Mouse (Mus musculus): ENCODE data around the gene Sdk2.

The Sdk2 gene

DNA sequence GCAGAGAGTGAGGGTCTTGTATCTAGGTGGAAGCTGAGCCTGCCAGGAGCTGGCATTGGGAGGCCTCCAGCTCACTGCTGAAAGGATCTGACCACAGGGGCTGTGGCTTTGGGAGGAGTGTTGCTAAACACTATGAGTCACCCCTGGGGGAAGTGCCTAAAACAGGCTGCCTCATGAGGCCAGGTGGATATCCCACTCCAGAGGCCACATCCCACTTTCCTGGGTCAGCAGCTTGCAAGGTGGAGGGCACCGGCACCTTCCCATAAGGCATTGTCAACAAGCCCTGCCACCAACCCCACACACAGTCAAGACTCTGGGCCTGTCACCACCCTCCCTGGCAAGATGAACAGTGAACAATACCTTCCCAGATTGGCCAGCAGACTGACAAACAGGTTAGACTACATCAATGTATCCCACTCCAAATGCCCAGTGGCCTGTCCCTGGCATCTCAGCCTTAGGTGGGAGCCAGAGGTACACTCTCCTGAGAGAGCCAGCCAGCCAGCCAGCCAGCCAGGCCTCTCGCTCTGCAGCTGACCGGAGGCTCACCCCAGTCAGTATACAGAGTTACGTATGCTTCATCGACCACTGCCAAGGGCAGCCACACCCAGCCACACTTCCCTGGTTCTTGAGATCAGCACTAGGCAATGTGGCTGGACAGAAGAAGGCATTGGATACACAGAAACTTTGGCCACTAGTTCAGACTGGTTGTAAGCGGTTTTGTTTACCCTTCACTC is 333.0 kb downstream of the Sdk2 start:
- DNase-seq, result no peak

DNA sequence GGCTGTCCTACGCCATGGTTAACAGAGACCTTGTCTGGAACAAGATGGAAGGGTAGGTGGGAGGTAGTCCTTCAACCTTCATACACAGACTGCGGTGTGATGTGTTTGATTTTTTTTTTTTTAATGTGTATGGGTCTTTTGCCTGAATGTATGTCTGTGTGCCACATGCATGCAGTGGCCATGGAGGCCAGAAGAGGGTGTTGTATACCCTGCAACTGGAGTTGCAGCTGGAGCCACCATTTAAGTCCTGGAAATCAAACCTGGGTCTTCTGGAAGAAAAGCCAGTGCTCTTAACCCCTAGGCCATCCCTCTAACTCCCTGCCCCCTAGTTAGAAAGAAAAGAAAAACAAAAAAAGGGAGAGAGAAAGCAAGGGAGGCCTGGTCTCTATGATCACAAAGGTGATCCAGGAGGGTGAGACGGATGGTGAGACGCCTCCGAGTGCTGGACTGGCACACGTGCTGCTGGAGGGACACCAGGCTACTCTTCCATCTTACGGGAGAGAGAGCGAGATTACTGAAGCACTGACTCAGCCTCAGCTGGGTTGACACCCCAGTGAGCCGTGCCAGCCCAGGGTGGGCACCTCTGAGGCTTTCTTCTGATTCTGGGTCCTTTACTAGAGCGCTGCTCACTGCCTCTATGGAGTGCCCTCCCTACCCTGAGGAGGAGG is 334.8 kb downstream of the Sdk2 start:
- no peak for DNase-seq

DNA sequence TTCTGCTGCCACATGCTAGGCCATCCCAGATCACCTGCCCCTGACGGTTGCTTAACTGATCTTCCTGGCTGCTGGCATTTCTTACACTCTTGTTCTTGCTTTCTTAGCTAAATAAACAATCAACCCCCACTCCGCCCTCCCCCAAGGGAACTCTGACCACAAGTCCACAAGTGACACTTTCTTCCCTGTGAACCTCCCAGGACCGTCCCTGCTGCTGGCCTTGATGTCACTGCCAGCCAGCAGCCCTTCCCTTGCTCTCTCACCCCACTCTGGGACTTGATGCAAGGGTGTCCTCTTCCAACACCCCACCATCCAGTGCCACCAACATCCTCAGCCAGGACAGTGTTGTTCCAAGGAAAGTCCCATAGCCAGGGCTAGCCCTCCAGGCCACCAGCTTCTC is 336.0 kb downstream of the Sdk2 start:
- DNase-seq, result no peak

DNA sequence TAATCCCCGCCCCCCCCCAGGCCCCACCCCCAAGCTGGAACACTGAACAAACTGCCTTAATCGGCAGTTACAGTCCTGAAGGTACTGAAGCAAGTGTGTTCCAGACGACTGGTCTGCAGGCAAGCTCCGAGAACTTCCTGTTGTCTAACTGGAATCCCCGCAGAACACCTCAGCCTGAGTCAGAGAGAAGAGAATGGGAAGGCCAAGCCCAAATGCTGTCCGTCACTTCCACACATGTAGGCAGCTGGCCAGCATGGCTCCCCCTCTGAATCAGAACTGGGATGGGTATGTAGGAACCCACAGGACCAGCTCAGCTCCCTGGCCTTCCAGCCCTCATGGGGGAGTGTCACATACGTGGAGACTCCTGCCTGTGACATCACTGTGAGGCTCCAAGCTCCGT is 336.9 kb downstream of the Sdk2 start:
- no peak for DNase-seq

DNA sequence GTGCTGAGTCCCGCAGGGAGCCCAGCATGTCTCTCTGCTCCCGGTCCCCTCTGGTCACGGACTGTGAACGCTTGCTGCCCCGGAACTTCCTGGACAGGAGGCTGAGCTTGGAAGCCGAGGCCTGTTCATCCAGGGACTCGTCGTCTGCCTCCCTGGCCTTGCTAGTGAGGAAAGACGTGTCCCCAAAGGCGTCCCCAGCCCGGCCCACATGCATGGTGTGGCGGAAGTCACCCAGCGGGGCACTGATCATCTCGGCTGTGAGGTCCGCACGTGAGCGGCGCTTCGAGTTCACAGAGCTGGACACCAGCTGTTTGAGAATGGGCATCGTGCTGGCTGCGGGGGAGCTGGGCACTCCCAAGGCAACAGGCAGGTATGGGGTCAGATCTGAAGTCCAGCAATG is 337.6 kb downstream of the Sdk2 start:
- DNase-seq, result no peak

DNA sequence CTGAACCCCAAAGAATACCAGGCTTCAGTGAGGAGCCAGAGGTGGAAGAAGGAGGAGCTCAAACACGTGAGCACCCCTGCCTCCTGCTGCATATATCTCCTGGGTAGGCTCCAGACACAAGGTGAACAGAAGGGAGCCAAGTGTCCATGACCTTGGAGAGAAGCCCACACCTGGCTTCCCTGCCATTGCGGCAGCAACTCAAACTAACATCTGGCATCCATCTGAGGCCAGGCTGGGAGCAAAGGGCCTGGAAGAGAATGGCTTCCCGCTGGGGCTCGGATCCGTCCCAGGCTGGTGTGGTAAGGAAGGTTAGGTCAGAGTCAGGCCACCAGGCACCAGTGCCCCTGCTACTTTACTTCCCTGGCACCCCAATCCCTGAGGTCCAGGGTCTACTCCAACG is 338.9 kb downstream of the Sdk2 start:
- DNase-seq, result no peak

DNA sequence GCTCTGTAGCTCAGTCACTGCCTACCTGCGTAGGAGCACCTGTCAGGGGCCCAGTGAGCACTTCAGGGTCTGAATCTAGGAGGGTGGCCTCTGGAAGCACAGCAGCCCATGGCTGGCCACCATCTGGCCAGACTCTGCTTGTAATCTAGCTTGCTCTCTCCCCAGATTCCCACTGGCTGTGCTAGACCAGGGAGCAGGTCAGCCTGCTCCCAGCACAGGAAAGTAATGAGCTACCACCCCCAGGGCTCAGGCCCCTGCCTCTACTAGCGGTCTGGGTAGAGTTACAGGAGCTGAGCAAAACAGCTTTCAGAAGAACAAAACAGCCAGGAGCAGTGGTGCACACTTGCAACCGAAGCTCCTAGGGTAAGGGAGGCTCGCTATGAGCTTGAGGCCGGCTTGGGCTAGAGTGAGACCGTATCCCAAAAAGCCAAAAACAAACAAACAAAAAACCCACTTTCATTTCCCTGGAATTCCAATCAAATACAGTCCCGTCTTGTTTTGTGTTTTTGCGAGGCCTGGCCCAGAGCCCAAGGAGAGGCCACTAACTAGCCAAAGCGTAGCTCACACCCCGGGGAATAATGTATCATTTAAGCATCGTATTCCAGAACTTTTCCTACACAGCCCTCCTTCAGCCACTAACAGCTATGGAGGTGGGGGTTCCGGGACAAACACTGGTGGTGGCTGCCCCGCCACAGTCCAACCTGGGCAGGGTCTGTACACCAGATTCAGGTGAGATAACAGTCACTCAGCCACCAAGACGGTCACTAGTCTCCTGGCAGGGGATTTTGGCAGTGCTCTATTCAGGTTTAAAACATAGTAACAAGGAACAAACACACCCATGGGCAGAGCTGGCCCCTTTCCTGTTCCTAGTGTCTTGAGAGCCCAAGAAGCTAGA is 339.6 kb downstream of the Sdk2 start:
- DNase-seq, result no peak
